Mouse (Mus musculus) monocyte, adult 59 days (primary cell): ENCODE measurements around the gene Kctd18. TPM values are rescaled to one million over a fixed set of nuclear protein-coding genes. Genes with fewer than 3 reads are reported as not detected.

Source experiments
- total RNA-seq, 2 experiments: library from RNA; stranded (reverse); gene quantifications; one replicate each; pipeline ENCODE4 v1.2.4; 2023

Kctd18 gene
- 10 to 100 TPM; 22.2 to 23.6 TPM for total RNA-seq

DNA sequence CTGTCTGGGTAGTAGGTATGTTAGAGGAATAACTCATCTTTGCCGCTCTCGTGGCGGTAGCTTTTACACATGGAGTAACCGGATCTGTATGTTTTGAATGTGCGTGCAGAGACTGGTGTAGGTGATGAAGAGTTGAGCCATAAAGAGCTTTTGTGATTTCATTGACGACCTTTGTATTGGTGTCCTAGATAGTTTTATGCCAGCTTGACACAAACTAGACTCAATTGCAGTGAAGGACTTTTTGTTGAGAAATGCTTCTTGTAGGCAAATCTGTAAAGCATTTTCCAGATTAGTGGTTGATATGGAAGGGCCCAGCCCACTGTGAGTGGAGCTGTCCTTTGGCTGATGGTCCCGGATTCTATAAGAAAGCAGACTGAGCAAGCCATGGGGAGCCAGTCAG, at the start of gene Kctd18:
Kctd18 (minus strand) TSS at position 101 of the 400 bp plus-strand sequence.

DNA sequence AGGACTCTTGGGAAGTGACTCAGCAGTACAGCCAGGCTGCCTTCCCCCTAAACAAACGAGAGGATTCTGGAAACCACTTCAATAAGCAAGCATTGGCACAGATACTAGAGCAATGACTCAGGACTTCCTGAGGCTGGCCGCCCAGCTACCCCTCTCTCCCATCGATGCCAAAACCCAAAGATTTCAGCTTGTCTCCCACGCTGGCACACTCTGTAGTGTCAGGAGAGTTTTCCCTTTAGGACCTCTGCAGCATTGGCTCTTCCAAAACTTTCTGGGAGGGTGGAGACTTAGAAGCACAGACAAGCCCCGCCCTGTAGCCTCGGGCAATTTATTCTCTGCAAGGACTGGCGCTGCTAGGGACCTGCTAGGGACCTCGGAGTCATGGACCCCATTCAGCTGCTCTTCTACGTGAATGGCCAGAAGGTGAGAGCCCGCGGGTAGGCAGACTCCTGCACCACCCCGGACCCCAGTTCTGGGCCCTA, 10.9 kb upstream of the Kctd18 start, which contains the start of gene Aox1:
Aox1 (plus strand) TSS at position 296 of the 482 bp plus-strand sequence.

DNA sequence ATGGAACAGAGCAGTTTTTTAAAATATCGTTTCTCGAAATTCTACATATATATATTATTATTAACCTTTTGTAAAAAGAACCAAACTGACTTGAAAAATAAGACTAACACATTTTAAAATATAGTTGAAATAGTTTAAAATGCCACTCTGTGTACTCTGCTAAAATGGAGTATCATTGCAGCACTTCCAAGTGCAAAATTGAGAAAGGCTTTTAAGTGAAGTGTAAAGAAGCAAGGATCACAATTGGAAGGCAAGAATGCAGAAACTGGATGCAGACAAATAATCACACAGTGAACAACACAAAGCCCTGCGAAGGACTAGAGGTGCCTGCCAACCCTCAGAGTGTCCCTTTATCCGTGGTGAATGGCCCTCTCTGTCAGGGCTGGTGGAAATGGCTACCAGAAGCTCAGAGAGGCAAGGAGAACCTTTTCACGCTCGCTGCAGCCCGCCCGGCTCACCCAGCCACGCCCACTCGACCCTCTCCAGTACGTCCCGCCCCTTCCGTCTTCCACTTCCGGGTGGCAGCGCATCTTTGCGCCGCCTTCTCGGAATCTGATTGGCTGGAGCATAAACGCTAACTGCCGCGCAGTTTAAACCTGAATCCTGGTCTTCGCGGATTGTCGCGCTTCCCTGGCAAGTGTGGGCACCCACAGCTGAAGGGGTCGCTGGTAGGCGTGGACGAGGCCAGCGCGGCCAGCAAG, 23.2 kb downstream of the Kctd18 start, which contains the start of gene Sgo2a:
Sgo2a (plus strand) TSS at position 540 of the 701 bp plus-strand sequence.

Other genes starting within 250 kb of the Kctd18 start
- gene Spats2l, start 244.8 kb downstream of the Kctd18 start, total RNA-seq: under 1 TPM in 1 of 2 experiments, not detected in 1; 0.33 TPM
- under 1 TPM; 0.37 to 0.43 TPM for gene Sgo2a, start 23.0 kb downstream of the Kctd18 start, total RNA-seq
- under 1 TPM; 0.21 to 0.29 TPM for gene Aox1, start 11.0 kb upstream of the Kctd18 start, total RNA-seq
- gene Aox3, start 94.2 kb upstream of the Kctd18 start, total RNA-seq: under 1 TPM; 0.52 to 0.71 TPM
- under 1 TPM in 1 of 2 experiments, not detected in 1; 0.16 TPM for gene Aox4, start 191.4 kb upstream of the Kctd18 start, total RNA-seq